ENCODE assay signal across 10 mouse cellular contexts in the genomic region with DNA sequence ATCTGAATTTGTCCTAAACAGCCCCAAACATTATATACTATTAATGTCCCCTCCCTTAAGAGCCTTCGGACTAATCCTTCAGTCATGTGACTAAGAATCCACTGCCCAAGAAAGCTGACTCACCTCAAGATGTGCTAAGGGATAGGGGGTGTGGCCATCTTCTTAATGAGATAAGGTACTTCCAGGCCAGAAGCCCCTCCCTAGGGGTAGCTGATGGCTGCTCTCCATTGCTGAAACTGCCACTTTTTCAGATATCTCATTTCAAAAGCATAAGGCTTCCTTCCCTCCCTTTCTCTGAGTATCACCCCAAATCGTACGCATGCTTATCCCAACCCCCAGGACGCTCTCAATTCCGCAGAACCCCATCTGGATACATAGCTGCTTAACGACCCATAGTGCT. TPM values are rescaled to one million over a fixed set of nuclear protein-coding genes. Genes with fewer than 3 reads are reported as not detected.
A peak's percentile ranks its signal among the peaks of the same experiment; 100 is the strongest.
DNase-seq lines count a peak whose midpoint lies in the region; ATAC-seq and TF ChIP-seq lines count a peak whose summit lies in the region.
"Had no signal": no experiment of that assay in that cellular context is flagged by ENCODE, and none has a peak within 500 bp of the region (broad histone marks: within the 10 kb centered on the region; RNA-seq: fewer than 3 reads in every experiment).

No protein-coding gene starts in this region.

- H3K4me3 ChIP-seq in kidney, embryonic 14.5 days (ENCODE audit: low read length) = peak overlapping the region; percentile 62; the same call in 1 of the 2 replicates
- 0 out of 2 replicates have a peak overlapping the region, but pooled peaks have one; percentile 77 for H3K4me3 ChIP-seq in bone marrow macrophage, adult 2 months (ENCODE audit: insufficient read depth, low read length)
- H3K4me3 ChIP-seq in myocyte = peak overlapping the region; percentile 74

- no peak overlapping the region; the same call in 1 of the 2 replicates for H3K27ac ChIP-seq in kidney, embryonic 14.5 days (ENCODE audit: low read depth, low read length)
- no peak overlapping the region for H3K27ac ChIP-seq in bone marrow macrophage, adult 2 months (ENCODE audit: insufficient read depth, low read depth, low read length)

- no peaks in the 10 kb centered on the region for H3K27me3 ChIP-seq in kidney, embryonic 14.5 days (ENCODE audit: control insufficient read depth, insufficient read depth, low read length)
- no peaks in the 10 kb centered on the region for H3K27me3 ChIP-seq in myocyte (ENCODE audit: control insufficient read depth, insufficient read depth, insufficient read length)

- DNase-seq in kidney, postnatal 14 days = no peak
- DNase-seq in induced T-regulatory cell, adult 2 months (ENCODE audit: low read depth) = peak; percentile 16
- DNase-seq in left cerebral cortex, adult 11 months (ENCODE audit: low spot score) = no peak
- DNase-seq in urinary bladder, postnatal 10 days (ENCODE audit: low spot score) = no peak
- DNase-seq: kidney, adult 8-10 months had no signal

- no peak overlapping the region for H3ac ChIP-seq in myocyte (ENCODE audit: control insufficient read depth, insufficient read length)

- H3K4me2 ChIP-seq in kidney, embryonic 14.5 days (replicated peaks; ENCODE audit: low read depth, low read length) = peak overlapping the region; percentile 91
- H3K4me2 ChIP-seq in myocyte (ENCODE audit: low read depth) = peak overlapping the region; percentile 92

- WGBS in kidney, embryonic 14.5 days = 46% methylated on average over 6 of the region's 6 CpGs

- peaks cover 17% of the 10 kb centered on the region for H3K4me1 ChIP-seq in kidney, embryonic 14.5 days (ENCODE audit: control insufficient read depth, insufficient read depth, low read length)
- H3K4me1 ChIP-seq in bone marrow macrophage, adult 2 months (ENCODE audit: control insufficient read depth, insufficient read depth, low read length) = peaks cover 18% of the 10 kb centered on the region

- ATAC-seq in kidney, embryonic 14.5 days (ENCODE audit: low FRiP score, low TSS enrichment) = no peak
- ATAC-seq in inflammation-experienced regulatory T-cells, adult 6 months = no peak

- TF ChIP-seq CTCF in bone marrow macrophage, adult 2 months (IDR thresholded peaks at IDR 0.05; ENCODE audit: low read depth, low read length) = no peak

- no peaks in the 10 kb centered on the region for H3K9me3 ChIP-seq in kidney, embryonic 14.5 days (ENCODE audit: control insufficient read depth, low read length)

- peaks cover 22% of the 10 kb centered on the region for H3K36me3 ChIP-seq in kidney, embryonic 14.5 days (ENCODE audit: control insufficient read depth, insufficient read depth, low read length)
- H3K36me3 ChIP-seq in myocyte (ENCODE audit: control insufficient read depth, insufficient read depth) = no peaks in the 10 kb centered on the region

- TF ChIP-seq POLR2A in bone marrow macrophage, adult 2 months (IDR thresholded peaks at IDR 0.05; ENCODE audit: borderline replicate concordance, low read depth, low read length) = no peak
- TF ChIP-seq POLR2A in myocyte (IDR thresholded peaks at IDR 0.05; ENCODE audit: insufficient read length, low read depth) = no peak

- peak overlapping the region; percentile 29; the same call in 1 of the 2 replicates for H3K9ac ChIP-seq in kidney, embryonic 14.5 days (ENCODE audit: low read depth, low read length)

- no peaks in the 10 kb centered on the region for H3K79me2 ChIP-seq in myocyte (ENCODE audit: control insufficient read depth, insufficient read depth)

TF ChIP-seq in myocyte, 11 proteins besides CTCF, POLR2A, EP300 and RAD21:
- TF ChIP-seq USF1 (IDR thresholded peaks at IDR 0.05; ENCODE audit: low read depth) (peak; percentile 22), REST (IDR thresholded peaks at IDR 0.05; ENCODE audit: insufficient read depth, insufficient read length) (no peak), E2F4 (IDR thresholded peaks at IDR 0.05; ENCODE audit: insufficient read depth) (no peak)

RNA-seq across cellular contexts. Expression of gene Nucb1, which starts 1.6 kb away (rescaled TPM):
- 141 and 190 TPM in 2 replicates for polyA plus RNA-seq in kidney, embryonic 14.5 days (2014; fragmentation: Nextera tagmentation; extraction: Ambion mirVana)
- 278 and 296 TPM in 2 replicates for polyA plus RNA-seq in bone marrow macrophage, adult 2 months (2012; ENCODE audit: insufficient read depth, insufficient read length, missing spikeins)
- polyA plus RNA-seq in myocyte (2012; fragmentation: generic; extraction: Trizol) = 135 TPM
- 100 to 1,000 TPM; 119 to 153 (median 121) TPM for polyA plus RNA-seq in inflammation-experienced regulatory T-cells, adult 6 months (2017; shearing (Covaris generic))

RNA-seq across cellular contexts. Expression of gene Ppp1r15a, which starts 17.5 kb away (rescaled TPM):
- 13.4 and 15.7 TPM in 2 replicates for polyA plus RNA-seq in kidney, embryonic 14.5 days (2014; fragmentation: Nextera tagmentation; extraction: Ambion mirVana)
- 21.3 and 26.7 TPM in 2 replicates for polyA plus RNA-seq in bone marrow macrophage, adult 2 months (2012; ENCODE audit: insufficient read depth, insufficient read length, missing spikeins)
- 306 TPM for polyA plus RNA-seq in myocyte (2012; fragmentation: generic; extraction: Trizol)
- 10 to 100 TPM; 30.4 to 76.6 (median 56.4) TPM for polyA plus RNA-seq in inflammation-experienced regulatory T-cells, adult 6 months (2017; shearing (Covaris generic))

RNA-seq across cellular contexts. Expression of gene Plekha4, which starts 17.6 kb away (rescaled TPM):
- polyA plus RNA-seq in kidney, embryonic 14.5 days (2014; fragmentation: Nextera tagmentation; extraction: Ambion mirVana) = 4.7 and 5.1 TPM in 2 replicates
- 1.0 and 1.6 TPM in 2 replicates for polyA plus RNA-seq in bone marrow macrophage, adult 2 months (2012; ENCODE audit: insufficient read depth, insufficient read length, missing spikeins)
- 2.6 TPM for polyA plus RNA-seq in myocyte (2012; fragmentation: generic; extraction: Trizol)
- under 1 TPM; 0.36 to 0.78 (median 0.53) TPM for polyA plus RNA-seq in inflammation-experienced regulatory T-cells, adult 6 months (2017; shearing (Covaris generic))

RNA-seq across cellular contexts. Expression of gene Dhdh, which starts 20.0 kb away (rescaled TPM):
- 3.3 and 3.5 TPM in 2 replicates for polyA plus RNA-seq in kidney, embryonic 14.5 days (2014; fragmentation: Nextera tagmentation; extraction: Ambion mirVana)
- polyA plus RNA-seq in bone marrow macrophage, adult 2 months (2012; ENCODE audit: insufficient read depth, insufficient read length, missing spikeins) = 22.0 and 25.4 TPM in 2 replicates
- polyA plus RNA-seq in myocyte (2012; fragmentation: generic; extraction: Trizol) = 0.13 TPM
- polyA plus RNA-seq in inflammation-experienced regulatory T-cells, adult 6 months (2017; shearing (Covaris generic)) = 1 to 10 TPM; 1.0 to 1.1 (median 1.1) TPM

RNA-seq across cellular contexts. Expression of gene Gm45808, which starts 21.9 kb away (rescaled TPM):
- not detected in 2 replicates for polyA plus RNA-seq in kidney, embryonic 14.5 days (2014; fragmentation: Nextera tagmentation; extraction: Ambion mirVana)
- 1.1 TPM in 1 of 2 replicates, not detected in the other for polyA plus RNA-seq in bone marrow macrophage, adult 2 months (2012; ENCODE audit: insufficient read depth, insufficient read length, missing spikeins)
- polyA plus RNA-seq in myocyte (2012; fragmentation: generic; extraction: Trizol) = not detected
- not detected for polyA plus RNA-seq in inflammation-experienced regulatory T-cells, adult 6 months (2017; shearing (Covaris generic))
- polyA plus RNA-seq: cortical plate, adult 2 months had no signal
